Mouse (Mus musculus) gastrocnemius, postnatal 25 days (tissue): ENCODE measurements at regions not wholly inside any gene's neighbourhood (a gene's known extent, or its start where the extent isn't known, plus 50 kb on each side); places are given as distances from the start of the nearest gene placed in this dataset.

Experiments used
- DNase-seq: peaks from one replicate; pipeline ENCODE4 v3.0.0; 2022

DNA sequence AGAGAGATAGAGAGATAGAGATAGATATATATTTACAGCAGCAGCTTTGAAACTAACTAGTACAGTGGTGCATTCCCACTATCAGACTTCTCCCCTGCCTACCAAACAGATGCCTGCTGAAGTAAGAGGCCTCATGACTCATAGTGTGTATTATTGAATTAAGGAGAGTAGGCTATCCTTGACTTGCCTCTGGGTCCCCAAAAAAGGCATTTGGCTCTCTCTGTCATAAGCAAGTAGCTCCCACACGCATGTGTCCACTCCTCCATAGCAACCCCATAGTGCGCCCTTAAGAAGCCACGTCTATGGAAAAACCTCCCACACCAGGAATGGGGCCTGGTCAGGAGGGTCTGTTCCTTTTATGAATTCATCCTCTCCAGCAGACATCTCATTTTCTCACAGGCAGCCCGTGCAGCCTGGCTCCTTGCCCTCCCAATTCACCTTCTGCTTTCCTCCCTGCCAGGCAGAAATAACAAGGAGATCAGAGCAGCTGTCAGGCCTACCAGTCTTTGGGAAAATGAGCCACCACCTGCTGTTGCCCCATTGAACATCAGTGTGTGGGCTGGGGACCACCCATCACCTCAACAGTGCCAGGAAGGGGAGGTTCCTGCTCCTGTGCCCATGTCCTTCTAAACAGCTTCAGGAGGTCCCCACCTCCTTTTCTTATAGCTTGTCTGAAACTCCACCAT lies 208.5 kb upstream of the Mocs1 start:
- DNase-seq: no peak

DNA sequence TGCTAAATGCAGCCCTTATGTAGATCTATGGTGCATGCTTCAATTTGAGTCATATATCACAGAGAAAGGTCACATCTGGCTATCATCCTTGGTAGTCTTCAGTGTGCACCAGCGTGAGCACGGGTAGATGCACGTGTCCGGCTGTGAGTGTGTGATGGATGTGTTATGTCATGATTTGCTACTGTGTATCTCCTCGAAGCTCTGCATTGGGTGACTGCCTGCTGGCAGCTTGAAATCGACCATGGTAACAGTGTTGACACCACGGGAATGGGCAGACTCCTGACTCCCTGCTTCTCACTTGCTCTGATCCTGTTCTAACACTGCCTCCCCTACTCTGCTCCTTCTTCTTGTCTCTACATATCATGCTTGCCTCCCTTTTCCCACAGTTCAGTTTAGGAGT lies 204.9 kb upstream of the Mocs1 start:
- DNase-seq: no peak

DNA sequence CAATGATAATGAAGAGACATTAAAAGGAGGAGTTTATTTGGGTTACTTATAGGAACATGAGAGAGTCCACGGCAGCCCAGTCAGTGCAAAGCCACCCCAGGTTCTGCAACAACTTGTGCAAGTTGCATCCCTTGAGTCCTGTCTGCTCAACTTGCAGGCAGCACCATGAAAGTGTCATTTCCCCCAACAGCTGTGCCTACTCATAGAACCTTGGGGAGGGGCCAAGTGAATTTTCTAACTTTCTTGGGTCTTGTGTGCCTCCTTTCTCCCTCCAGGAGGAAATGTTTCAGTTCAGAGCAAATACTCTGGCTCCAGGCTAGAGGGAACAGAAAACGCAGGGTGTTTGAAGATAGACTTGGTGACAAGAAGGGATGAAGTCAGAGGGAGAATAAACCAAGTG lies 204.5 kb upstream of the Mocs1 start:
- no peak for DNase-seq

DNA sequence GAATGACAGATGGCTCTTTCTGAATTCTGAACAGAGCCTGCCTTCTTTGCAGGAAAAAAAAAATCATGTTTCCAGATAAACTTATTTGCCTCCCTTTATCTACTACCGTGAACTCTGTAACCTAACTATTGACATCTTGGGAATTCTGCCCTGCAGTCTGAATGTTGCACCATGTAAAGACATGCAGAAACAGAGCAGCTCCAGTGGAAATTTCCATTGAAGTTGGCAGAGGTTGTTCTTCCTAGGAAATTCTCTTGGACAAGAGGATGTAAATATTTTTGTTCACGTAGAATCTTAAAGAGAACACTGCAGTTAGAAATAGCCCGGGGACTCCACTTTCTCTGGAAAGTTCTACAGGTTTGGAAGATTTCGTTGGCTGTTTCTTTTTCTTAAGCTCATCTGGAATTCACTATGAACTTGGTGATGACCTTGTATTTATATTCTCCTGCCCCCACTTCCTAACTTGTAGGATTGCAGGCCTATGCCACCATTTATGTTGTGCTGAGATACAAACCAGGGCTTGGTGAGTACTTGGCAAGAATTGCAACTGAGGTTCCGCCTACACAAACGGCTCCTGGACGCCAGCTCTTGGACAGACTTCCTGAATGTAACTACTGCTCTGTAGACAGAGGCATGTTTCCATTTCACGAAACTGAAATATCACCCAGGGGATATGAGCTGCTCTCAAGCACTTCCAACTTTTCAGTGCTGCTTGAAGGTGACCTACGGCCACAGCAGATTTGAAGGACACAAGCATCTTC lies 202.7 kb upstream of the Mocs1 start:
- DNase-seq: no peak

DNA sequence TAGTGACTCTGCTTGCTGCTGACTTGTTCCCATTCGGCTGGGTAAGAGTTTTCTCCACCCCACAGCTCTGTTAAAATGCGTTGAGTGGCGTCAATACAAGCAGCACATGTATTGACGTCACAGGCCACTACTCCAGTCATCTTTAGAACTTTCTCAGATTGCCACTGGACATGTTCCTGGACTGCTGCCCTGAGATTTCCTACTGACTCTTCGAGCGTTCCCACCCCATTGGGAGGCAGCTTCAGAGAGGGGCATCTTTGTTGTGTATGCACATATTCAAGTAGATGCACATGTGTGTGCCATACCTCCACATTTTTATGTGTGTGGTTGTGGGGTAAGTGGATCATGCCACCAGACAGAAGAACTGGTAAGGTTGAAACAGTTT lies 202.2 kb upstream of the Mocs1 start:
- DNase-seq: no peak

DNA sequence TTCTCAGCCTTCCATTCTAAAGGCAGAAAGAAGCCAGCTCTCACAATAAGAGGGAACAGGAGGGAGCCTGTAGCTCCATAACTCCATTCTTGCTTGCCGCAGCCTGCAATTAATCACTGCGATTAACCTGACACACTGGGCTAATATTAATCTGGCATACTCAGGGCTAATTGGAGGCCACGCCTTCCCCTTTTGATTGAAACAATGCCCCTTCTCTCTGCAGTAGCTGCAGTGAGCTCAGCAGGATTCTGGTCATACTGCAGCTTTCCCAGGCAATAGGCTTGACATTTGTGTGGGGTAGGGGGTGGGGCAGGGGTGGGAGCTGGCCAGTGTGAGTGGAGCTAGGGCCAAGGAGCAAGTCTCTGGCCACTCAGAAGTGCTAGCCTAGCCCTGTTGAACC lies 196.9 kb upstream of the Mocs1 start:
- no peak for DNase-seq

DNA sequence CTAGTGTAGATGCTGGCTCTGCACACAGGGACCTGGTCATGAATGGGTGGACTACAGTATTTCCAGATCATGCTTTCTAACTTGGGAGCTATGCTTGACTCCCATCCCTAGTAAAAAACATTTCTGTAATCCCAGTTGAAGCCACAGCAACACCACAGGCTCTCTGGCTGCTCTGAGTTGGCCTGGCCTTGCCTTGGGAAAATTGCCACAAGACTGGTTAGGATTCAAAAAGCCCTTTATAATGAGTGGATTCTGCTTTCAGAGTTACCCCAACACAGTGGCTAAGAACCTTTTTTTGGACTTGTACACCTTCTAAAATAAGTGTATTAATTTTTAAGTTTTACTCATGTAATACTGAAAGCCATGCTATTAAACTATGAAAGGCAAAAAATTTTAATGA lies 188.1 kb upstream of the Mocs1 start:
- DNase-seq: no peak

DNA sequence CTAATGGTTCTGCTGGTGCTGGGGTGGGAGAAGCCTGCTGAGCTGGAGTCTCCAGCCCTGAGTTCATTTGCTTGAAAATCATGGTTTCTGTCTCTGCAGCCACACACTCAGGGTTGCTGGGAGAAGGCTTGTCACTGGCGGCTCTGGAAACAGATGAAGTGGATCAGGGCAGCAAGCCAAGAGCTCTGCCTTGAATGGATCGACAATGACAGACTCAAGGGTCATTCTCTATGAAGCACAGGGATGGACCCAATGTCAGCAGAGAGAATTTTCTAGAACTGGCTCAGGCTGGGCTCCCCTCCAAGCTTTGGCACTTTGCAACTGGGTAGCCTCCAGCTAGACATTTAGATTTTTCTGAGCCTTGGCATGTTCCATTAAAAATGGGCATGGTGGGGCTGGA lies 184.7 kb upstream of the Mocs1 start:
- DNase-seq: no peak

DNA sequence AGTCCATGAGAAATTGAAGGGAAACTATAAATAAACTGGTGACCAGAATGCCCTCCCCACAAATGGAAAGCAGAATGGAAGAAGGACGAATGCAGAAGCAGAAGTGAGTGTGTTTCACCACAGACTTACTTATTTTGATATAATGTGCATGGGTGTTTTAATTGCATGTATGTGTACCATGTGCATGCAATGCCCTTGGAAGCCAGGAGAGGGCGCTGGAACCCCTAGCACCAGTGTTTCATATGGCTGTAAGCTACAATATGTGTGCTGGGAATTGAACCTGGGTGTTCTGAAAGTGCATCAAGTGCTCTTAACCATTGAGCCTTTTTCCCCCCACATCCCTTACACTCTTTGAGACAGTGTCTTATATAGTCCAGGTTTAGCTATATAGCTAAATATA lies 183.1 kb upstream of the Mocs1 start:
- DNase-seq: no peak

DNA sequence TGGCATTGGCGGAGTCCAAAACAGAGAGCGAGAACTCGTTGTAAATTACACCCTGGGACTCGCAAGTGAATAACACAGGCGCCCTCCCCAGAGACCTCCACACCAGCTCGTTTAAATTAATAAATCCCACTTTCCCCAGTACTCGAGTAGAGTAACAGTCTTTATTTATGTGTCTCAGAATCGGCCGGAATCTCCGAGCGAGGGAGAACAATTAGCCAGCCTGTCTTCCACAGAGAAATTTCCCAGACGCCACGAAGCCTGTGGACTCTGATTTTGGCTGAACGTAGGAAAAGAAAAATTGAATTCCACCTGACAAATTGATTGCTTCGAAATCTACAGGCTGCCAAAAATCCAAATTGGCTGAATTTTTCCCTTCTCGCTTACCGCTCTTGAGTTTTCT lies 180.9 kb upstream of the Mocs1 start:
- DNase-seq: no peak

DNA sequence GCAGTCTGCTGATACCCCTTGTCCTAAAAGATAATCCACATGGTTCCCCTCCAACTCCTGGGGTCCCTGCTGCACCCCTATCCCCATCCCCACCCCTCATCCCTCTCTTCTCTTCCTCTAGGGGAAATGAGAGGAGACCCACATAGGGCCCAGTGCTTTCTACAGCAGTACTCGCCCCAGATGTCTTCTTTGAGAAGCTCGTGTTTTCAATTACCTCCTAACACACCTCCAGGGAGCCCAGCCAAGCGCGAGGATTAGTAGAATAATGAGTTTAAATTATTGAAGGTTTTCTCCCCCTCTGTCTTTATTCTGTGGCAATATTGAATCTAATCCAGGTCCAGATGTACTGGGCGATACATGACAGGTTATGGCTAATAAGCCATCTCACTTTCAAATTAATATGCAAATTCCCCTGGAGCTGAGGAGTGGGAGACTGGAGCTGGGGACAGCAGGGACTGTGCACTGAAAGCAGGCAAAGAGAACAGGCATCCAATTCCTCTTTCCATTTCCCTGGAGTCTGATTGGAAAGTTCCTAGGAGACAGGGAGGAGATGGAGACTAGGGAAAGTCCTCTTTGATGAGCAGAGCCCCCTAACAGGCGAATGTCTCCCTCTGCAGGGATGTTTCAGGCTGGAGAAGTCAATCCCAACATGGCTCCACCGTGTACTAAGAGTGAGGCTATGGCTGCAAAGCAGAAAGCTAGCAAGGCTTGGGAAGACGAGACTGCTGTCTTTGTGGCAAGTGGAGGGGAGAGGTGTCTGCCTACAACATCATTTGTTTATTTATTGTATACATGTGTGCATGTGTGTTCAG lies 177.2 kb upstream of the Mocs1 start:
- DNase-seq: no peak

DNA sequence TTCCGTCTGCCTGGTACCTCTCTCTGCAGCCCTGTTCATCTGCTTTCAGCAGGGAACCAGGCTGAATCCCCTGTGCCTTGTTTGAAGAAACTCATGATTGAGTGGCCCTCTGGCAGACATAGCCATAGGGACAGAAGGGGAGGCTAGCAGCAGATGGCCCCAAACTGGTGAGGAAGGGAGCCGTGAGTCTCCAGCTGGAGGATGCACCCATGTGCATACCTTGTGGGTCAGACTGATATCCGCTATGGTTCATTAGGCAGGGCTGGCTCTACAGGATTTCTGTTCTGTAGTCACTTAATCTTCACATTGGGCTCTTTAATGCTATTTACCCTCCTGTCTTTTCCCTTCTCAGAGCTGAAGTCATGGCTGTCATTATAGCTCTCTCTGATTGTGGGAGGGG lies 175.9 kb upstream of the Mocs1 start:
- DNase-seq: no peak

DNA sequence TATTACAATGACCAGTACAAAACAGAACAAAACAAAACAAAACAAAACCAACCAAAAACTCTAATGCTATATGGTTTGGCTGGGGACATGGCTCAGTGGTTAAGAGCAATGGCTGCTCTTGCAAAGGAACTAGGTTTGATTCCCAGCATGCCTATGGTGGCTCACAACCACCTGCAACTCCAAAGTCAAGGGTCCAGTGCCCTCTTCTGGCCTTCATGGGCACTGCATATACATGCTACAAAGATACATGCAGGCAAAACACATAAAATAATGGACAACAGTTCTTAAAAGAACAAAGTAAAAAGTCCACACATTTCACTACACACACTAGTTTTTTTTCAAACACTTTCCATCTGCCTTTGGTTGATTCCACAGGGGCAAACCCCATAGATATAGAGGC lies 169.7 kb upstream of the Mocs1 start:
- no peak for DNase-seq

DNA sequence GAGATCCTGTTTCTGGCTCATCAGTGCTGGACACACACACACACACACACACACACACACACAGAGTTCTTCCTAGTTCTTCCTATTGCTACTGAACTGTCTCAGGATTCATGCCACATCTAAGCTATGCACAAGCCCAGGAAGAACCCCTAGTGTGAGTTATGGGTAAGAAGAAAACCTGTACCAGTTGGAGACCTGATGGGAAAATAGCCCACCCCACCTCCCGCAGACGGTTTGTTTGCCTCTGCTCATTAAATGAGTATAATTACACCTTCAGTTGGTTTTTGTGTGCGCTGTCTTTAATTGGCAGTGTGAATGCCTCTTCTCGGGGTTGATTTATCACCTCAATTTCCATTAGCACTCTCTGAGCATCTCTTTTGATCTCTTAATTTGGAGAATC lies 165.8 kb upstream of the Mocs1 start:
- DNase-seq: no peak

DNA sequence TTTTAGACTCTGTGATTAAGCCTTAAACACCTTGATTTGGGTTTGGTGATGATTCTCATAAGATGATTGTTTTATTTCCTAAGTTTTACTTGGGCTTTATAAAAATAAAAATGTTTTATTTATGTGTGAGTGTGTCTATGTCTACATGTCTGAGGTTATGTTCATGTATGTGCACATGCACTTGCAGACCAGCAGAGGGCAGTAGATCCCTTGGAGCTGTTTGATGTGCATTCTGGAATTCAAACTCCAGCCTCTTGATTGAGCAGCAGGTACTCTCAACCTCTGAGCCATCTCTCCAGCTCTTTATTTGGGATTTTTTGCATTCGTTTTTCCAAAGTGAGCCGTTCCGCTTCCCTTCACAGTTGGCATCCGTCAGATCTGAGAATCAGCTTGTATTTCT lies 161.8 kb upstream of the Mocs1 start:
- no peak for DNase-seq

DNA sequence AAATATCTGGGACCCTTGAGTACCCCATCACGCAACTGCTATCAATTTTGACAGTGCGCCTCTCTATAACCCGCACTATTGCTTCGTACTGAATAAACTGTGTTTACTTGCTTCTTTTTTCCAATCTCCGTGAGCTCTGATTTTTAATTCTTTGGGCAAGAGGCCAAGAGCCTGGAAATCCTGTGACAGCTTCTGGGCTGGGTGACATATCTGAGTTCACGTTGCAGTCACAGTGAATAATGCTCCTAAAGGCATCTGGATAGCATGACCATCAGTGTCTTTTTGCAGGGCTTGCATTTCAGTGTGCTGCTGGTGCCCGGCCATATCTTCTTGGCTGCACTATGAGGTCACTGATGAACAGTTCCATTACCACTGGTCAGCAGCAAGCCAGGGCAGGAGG lies 158.2 kb upstream of the Mocs1 start:
- DNase-seq: no peak

DNA sequence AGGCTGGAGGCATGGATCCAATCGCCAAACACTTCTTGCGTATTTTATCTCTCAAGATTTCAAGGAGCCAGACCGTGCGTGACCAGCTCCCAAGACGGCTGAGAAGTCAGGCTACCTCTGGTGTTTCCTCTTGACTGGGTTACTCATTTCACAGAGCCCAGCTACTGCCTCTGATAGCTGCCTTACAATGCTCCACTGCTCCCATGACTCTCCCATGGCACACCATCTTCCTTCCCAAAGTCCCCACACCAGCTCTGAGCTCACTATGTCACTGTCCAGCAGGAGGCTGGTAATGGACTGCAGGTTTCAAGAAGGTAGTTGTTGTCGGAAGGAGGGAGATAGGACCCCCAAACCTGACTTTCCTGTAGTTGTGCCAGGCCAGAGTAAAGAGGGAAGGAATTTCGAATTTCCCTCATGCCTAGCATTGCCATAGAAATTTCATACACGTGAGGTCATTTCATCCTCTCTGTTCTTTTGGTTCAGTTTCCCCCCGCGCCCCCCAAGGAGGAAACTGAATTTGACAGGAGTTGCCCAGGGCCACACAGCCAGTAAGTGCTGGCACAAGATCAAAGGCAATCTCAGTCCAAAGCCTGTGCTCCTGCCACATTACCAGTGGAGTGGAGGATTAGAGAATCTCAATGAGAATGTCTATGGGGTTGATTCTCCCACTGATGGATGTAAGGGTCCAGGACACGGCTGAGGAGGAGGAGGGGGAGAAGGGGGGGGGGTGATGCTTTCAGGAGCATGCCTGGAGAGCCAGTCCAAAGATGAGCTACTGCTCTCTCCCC lies 155.3 kb upstream of the Mocs1 start:
- no peak for DNase-seq

DNA sequence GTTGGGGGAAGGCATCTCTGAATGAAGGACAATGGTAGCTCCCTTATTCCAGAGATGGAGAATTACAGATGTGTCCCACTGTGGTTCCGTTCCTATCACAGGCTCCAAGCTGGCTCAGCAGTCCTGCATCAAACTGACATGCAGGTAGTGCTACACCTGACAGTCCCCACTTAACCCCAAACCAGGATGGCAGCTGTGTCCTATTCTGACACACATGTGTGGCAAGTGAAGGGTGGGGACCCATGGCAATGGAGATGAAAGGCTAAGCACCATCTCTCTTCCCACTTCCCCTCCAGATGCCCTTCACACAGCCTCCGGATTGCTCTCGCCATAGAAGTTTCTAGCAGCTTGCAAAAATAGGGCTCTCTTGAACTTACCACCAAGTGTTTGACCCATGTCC lies 153.2 kb upstream of the Mocs1 start:
- no peak for DNase-seq

DNA sequence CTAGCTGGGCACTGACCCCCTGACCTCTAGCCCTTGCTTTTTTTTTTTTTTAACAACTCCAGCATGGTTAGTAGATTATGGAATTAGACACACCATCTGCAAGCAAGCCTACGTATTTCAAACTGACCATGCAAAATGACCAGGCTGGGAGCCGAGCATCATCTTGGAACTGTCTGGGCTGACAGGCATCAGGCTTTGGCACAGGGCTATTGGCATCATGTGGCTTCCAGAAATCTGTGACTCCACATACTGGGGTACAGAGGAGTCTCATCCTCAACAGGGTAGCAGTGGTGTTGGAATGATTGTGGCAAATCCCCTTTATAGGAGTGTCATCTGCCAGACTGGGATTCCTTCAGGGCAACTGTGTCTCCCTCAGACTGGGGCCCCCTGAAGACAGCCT lies 152.7 kb upstream of the Mocs1 start:
- DNase-seq: no peak

DNA sequence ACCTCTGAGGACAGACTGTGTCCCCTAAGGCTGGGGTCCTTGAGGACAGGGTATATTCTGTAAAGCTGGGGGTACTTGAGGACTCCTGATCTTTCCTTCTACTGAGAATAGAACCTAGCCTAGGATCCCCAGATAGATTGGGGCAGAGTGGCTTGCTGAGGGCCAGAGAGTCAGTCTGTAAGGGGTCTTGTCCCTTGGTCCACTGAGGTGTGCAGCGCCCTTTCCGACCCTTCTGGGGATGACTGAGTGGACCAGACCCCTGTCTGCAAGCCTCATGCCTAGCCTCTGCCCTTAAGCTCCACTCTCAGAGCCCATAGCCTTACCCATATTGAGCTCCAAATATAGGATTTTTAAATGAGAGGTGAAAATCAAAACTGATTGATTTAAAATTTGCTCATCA lies 152.2 kb upstream of the Mocs1 start:
- no peak for DNase-seq

DNA sequence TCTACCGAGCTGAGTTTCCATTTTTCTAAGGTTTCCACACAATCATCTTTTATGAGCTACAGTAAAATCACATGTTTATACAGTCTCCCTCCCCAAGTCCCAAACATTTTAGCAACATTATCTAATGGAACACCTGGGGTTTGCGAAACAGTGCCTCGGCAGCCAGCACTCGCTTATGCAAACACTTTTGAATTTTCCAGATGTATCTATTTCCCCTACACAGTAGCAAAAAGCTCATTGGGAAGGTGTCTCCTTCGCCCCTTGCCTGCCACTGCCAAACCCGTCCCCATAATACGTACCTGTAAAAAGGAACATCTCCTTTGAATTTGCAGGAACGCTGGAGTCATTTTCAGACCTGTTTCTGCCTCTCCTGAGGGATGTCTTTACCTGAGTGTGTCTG lies 149.6 kb upstream of the Mocs1 start:
- DNase-seq: no peak

DNA sequence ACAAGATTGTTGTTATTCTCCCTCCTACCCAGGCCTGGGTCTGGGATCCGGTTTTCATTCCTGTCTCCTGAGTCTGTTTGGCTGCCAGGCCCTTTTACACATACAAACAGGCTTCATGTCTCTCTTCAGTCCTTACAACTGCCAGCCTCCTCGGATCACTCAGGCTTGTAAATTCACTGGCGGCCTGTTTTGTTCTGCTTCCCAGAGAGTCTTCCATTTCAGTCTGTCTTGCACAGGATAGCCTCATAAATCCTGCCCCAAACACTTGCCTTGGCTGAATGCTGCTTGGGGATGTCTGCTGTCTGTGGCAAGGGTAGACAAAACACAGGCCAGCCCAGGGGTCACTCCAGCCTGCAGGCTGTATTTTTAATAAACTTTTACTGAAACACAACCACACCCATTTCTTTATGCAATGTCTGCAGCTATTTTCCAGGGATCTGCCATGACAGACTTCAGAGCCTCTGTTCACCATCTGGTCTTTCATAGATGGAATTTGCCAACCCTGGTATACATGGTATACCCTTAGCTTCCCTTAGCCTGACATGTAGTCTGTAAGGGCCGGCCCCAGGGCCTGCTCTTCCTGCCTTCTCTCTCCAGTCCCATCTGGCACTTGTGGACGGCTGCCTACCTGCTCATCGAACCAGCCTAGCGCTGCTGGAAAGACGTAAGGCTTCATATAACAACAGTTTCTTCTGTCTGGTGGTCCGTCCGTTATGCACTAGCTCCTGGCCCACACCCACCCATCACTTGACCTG lies 149.0 kb upstream of the Mocs1 start:
- DNase-seq: peak; percentile 13
